Mouse (Mus musculus) 3134 (cell line): ENCODE data around the gene Baiap2l1.
"Not testable (repeated sequence)": the region's sequence is repeated elsewhere in the genome, so short reads cannot be mapped to it uniquely, and the experiment has no call there.

Source experiments
- DNase-seq: peaks from one replicate; pipeline ENCODE4 v3.0.0-alpha.2; 2011; ENCODE audit warnings: low spot score; ENCODE audit not compliant: insufficient read length; ENCODE audit errors: extremely low read depth

Baiap2l1 gene

GRCm38 (mm10) chr5:144352250-144353047, 5.5 kb downstream of the Baiap2l1 start:
- DNase-seq = no peak

GRCm38 (mm10) chr5:144351185-144351584, 6.7 kb downstream of the Baiap2l1 start:
- no peak for DNase-seq

GRCm38 (mm10) chr5:144344592-144344991, 13.3 kb downstream of the Baiap2l1 start:
- peak; percentile 9 for DNase-seq

- DNase-seq = no peak
Measured at GRCm38 (mm10) chr5:144341085-144341484, 16.8 kb downstream of the Baiap2l1 start.

- no peak for DNase-seq
Measured at GRCm38 (mm10) chr5:144338787-144339186, 19.1 kb downstream of the Baiap2l1 start.

- DNase-seq = not testable (repeated sequence)
Measured at GRCm38 (mm10) chr5:144335357-144335756, 22.6 kb downstream of the Baiap2l1 start.

- no peak for DNase-seq
Measured at GRCm38 (mm10) chr5:144334010-144334409, 23.9 kb downstream of the Baiap2l1 start.

- no peak for DNase-seq
Measured at GRCm38 (mm10) chr5:144322717-144323116, 35.2 kb downstream of the Baiap2l1 start.

GRCm38 (mm10) chr5:144321681-144322080, 36.2 kb downstream of the Baiap2l1 start:
- no peak for DNase-seq

- DNase-seq = peak; percentile 9
Measured at GRCm38 (mm10) chr5:144318286-144318685, 39.6 kb downstream of the Baiap2l1 start.

- no peak for DNase-seq
Measured at GRCm38 (mm10) chr5:144317426-144317825, 40.5 kb downstream of the Baiap2l1 start.

GRCm38 (mm10) chr5:144316442-144316841, 41.5 kb downstream of the Baiap2l1 start:
- DNase-seq = no peak

GRCm38 (mm10) chr5:144314731-144315494, 43.0 kb downstream of the Baiap2l1 start:
- no peak for DNase-seq

GRCm38 (mm10) chr5:144313335-144313734, 44.6 kb downstream of the Baiap2l1 start:
- DNase-seq = peak; percentile 10

GRCm38 (mm10) chr5:144312183-144312582, 45.7 kb downstream of the Baiap2l1 start:
- DNase-seq = no peak

GRCm38 (mm10) chr5:144308929-144309328, 49.0 kb downstream of the Baiap2l1 start:
- no peak for DNase-seq

GRCm38 (mm10) chr5:144303071-144303470, 54.8 kb downstream of the Baiap2l1 start:
- DNase-seq = no peak

- DNase-seq = no peak
Measured at GRCm38 (mm10) chr5:144296090-144296604, 61.8 kb downstream of the Baiap2l1 start.

GRCm38 (mm10) chr5:144295357-144295756, 62.6 kb downstream of the Baiap2l1 start:
- DNase-seq = no peak

- DNase-seq = no peak
Measured at GRCm38 (mm10) chr5:144294908-144295307, 63.0 kb downstream of the Baiap2l1 start.

- DNase-seq = no peak
Measured at GRCm38 (mm10) chr5:144289769-144290440, 68.0 kb downstream of the Baiap2l1 start.
